Mouse (Mus musculus): ENCODE measurements around the gene Gm29797.
A peak's percentile ranks its signal among the peaks of the same experiment; 100 is the strongest.

Gm29797 gene

DNA sequence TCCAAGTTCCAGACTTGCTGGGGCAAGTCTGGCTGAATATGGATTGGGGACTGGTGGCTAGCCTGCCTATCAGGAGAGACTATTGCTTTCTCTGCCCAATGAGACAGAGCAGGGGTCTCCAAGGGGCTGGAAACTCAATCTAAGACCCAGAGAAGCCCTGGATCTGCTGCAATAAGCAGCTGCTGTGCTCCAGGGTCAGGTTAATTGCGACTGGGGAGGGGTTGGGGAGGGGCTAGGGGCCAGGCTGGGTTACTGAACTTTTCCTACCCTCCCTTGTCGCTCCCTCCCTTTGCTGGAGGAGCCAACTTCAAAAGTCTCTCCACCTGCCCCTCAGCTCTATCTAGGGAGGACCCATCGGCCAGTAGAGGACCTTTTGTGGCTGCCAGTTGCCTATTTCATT, at the start of gene Gm29797:
Gene Gm29797 (plus strand): TSS at position 301 of the 400 bp plus-strand sequence.
- DNase-seq = no peak

DNA sequence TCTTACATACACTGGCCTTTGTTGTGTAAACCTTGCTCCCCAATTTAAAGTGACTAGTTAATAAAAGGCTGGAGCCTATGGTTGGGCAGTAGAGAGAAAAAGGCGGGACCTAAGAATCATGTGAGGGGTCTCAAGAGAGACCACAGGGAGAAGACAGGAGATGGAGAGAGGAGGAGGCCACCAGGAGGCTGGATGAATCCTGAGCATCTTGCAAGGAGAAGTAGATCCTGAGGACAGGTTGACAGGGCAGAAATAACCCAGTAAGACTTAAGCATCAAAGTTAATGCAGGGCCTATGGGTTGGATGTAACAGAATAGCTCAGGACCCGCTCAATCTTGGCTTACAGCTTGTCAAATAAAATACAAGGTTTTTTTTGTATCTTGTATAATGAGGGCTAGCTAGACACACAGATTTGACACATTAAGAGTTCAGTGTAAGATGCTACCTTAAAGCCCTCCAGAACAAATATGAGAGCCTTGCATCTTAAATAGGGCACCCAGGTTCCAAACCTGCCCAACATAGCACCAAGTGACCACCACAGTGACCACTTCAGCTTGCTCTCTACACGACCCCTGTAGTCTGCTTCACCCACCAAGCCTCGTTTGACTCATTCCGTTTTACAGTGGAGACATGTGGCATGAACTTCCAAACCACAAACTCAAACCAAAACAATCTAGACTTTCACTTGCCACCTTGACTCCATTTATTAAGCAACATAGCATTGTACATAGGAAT, 37.9 kb upstream of the Gm29797 start:
- no peak for DNase-seq

DNA sequence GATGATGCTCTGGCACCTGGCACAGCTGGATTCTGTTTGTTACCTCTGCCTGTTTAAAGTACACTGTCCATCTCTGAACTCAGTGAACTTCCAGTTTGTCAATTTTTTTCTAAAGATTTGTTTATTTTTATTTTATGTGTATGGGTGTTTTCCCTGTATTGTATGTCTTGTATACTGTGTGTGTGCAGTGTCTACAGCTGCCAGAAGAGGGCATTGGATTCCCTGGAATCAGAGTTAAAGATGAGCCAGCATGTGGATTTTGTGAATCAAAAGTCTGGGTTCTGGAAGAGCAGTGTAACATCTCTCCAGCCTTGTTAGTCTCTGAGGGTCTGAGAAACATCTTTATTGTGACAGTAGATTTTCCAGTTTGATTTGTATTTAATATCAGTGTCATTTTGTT, 33.4 kb upstream of the Gm29797 start:
- peak; percentile 14 for DNase-seq

DNA sequence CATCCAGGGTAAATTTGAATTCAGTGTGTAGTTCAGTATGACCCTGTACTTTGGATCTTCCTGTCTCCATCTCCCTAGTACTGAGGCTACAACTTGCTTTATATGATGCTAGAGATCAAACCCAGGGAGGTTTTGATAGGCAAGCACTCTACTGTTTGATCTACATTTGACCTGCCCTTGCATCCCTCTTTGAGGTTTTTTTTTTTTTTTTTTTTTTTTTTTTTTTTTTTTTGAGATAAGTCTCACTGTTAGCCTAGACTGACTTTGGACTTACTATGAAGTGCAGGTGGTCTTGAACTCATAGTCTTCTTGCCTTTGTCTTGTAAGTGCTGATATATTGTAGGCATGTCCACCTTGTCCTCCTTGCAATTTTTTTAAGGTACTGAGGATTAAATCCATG, 28.4 kb upstream of the Gm29797 start:
- DNase-seq = no peak

DNA sequence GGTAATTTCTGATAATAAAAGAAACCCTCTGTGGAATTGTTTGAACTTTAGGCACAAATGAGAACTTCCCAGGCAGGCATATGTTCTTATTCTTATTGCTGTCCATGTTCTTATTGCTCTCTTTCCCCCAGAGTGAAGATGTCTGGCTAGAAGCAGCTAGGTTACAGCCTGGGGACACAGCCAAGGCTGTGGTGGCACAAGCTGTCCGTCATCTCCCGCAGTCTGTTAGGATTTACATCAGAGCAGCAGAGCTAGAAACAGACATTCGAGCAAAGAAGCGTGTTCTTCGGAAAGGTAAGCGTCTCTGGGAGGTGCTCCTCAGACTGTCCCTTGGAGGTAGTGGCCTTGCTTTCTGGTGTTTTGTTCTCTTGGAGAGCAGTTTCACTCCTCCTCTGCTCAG, 24.2 kb upstream of the Gm29797 start:
- no peak for DNase-seq

DNA sequence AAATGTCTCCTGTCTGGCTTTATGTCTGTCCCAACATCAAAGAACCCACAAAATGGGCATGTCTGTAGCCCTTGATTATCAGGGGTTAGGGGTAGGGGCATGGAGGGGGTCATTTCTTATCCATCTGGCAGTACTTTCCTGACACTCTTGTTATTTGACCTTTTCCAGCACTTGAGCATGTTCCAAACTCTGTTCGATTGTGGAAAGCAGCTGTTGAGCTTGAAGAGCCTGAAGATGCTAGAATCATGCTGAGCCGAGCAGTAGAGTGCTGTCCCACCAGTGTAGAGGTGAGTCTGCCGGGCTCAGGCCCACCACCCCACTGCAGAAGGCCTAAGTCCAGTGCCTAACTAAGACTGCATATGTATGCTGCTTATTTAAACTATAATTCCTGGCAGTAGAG, 21.0 kb upstream of the Gm29797 start:
- DNase-seq = no peak

DNA sequence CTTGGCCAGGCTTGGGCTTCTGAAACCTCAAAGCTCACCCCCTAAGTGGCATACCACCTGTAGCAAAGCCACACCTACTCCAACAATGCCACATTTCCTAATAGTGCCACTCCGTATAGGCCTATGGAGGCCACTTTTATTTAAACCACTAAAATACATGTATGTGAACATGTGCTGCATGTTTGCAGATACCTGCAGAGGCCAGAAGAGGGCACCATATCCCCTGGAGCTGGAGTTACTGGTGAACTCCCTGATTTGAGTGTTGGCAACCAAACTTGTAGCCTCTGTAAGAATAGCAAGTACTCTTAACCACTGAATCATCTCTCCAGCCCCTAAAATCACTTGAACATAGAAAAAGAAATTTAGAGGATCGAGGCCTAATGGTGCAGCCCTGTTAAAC, 12.5 kb upstream of the Gm29797 start:
- DNase-seq = peak; percentile 59

DNA sequence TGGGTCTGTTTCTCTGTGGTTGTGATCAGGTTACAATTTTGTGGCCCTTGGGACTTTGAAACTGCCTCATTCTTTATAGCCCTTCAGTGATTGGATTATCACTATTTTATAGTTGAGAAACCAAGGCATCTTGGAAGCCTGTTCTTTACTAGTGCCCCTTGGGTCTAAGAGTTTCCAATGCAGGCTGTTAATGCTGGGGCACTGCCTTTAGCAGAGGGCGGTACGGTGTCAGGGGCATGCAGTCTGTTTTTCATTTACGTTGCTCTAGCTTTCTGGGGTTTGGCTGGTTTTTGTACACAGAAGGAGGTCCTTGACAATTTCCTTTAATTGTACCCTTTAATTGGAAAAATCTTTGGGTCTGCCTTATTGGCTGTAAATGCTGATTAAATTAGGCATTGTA, 11.2 kb upstream of the Gm29797 start:
- no peak for DNase-seq

DNA sequence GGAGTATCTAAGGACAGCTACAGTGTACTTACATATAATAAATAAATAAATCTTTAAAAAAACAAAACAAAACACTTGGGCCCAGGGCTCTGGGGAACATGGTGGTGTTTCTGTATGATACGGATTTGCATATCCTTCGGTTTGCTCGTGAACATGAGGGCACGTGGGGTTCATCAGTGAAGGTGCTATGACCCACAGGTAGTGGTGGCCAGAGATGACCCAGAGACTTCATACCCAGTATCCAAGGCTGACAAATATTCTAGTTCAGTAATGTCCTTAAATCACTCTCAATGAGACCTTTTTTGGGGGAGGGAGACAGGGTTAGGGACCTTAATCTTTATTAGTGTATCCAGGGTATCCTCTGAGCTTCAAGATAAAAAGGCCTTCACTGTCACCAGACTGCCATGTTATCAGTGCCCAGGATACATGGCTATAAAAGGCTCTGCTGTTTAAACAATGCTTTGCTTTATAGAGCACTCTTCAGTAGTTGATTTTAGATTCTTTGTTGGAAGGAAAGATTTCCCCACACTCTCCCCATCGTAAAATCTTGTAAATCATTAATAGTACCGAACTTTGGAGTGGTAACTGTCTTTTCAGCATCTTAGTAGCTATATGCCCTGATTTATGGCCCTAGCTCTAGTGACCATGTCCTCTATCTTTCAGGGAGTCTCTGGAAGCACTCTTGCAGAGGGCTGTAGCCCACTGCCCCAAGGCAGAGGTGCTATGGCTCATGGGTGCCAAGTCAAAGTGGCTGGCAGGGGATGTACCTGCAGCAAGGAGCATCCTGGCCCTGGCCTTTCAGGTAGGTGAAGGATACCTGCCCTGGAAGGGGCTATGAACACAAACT, 10.0 kb upstream of the Gm29797 start:
- DNase-seq = no peak

DNA sequence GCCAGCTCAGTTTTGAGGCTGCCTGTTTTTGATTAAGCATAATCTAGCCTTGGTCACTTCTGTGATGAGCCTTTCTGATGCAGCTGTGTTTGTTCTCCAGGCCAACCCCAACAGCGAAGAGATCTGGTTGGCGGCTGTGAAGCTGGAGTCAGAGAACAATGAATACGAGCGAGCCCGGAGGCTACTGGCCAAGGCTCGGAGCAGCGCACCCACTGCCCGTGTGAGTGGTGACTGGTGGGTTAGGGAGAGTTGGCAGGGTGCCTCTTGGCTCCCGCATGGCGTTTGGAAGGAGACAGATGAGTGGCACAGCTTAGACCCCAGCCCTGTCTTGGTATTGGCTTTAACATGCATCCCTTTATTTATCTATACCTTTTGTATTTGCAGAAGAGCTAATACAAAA, 7.9 kb upstream of the Gm29797 start:
- no peak for DNase-seq

DNA sequence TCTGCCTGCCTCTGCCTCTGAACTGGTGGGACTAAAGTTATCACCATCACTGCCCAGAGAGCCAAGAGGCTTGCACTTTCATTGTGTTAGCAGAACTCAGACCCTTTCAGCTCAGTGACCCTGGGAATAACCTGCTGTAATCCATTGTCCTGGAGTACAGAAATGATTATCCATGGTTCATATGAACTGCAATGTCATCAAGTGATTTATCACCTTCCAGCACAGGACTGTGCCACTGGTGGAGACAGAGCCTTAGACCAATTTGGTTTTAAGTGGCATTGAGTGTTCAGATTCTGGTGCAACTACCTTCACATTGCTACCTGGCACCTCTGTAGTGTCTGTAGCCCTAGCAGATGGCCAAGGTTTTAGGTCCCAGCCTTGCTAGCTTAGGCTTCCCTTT, 3.8 kb upstream of the Gm29797 start:
- DNase-seq = no peak

DNA sequence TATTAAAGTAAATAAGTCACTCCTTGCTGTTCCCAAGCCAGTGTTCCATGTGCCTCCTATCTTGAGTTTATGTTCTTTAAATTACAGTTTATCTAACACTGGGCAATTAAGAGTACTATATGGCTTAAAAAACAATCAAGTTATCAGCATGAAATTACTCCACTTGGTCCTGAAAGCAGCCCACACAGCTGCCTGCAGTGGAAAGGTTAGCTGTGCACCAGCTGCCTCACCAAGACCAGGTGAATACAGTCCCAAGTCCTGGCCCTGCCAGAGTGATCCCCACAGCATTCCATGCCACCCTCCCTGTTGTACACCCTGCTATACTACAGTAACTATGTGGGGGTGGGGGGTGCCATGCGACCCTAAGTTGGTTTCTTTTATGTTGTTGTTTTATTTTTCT, 3.3 kb upstream of the Gm29797 start:
- DNase-seq = no peak

DNA sequence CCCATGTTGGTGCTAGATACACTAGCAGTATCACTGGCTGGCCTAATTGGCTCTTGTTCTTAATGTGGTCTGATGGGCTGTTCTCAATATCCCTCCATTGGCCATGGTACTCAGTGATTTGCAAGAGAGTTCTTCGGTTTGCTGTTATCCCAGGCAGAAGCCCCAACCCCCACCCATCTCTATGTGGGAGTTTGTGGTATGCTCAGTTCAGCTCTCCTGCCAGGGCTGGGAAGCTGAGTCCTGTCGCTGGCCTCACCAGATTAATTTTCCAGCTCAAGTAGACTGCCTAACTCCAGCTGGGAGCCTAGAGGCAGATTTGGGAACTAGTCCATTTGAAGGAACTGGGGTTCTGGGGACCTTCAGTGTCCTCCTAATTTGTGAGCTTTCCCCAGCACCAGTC, 607 bp downstream of the Gm29797 start:
- no peak for DNase-seq

DNA sequence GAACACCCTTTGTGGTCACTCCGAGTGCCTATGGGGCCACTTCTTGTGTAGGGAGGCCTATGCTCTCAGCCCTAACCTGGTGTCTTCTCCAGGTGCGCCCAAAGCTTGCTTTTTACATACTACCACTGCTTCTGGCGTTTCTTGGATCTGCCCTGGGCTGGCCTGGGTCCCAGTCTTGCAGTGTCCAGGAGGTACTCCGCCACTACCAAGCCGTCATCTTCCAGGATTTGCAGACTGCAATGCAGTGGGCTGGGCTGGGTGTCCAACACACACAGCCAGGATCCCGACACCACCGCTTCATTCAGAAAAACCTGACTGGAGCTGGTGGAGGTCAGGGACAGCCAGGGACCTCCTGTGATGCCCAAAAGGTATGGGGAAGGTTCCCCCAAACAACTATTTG, 1.7 kb downstream of the Gm29797 start:
- DNase-seq = no peak

DNA sequence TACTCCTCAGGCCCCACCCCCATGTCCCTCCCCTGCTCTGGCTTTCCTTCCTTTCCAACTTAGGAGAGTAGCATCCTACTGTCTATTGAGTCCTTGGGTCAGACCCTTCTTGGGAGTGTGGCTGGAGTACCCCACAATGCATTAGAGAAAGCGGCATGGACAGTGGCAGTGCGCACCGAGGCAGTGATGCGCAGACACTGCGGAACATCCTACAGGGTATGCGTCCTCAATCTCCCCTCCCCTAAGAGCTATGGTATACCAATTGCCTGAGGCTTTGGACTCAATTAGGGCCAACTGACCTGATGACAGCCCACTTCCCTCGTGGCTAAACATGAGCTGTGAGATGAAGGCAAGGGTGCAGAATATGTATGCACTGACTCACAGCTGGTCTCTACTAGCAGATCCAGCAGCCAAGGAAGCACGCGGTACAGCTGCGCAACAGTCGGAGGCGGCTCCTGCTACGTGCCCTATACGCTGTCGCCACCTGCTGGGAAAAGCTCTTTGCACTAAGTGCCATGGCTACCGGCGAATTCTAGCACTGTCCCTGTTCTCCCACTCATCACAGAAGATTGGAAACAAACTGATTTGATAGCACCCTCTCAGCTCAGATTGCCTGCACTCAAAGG, 2.2 kb downstream of the Gm29797 start:
- peak; percentile 61 for DNase-seq

DNA sequence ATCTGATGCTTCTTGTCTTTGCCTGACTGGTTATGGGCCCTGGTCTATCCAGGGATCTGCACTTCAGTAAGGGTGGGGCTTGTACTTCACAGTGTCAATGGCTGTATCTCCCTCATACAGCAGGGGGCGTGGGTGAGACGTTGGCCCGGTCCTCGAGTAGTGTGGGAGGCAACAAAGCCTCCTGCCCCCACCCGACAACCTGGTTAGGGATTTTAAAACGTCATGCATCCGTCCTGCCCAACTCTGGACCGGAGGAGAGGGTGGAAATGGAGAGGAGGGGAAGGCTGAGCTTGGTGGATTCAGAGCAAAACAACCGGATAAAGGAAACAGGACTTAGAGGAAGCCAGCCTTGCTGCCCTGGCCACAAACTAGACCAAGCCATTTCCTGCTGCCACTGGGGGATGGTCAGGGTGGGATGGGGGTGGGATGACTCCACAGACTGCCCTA, 2.8 kb downstream of the Gm29797 start:
- peak; percentile 79 for DNase-seq

DNA sequence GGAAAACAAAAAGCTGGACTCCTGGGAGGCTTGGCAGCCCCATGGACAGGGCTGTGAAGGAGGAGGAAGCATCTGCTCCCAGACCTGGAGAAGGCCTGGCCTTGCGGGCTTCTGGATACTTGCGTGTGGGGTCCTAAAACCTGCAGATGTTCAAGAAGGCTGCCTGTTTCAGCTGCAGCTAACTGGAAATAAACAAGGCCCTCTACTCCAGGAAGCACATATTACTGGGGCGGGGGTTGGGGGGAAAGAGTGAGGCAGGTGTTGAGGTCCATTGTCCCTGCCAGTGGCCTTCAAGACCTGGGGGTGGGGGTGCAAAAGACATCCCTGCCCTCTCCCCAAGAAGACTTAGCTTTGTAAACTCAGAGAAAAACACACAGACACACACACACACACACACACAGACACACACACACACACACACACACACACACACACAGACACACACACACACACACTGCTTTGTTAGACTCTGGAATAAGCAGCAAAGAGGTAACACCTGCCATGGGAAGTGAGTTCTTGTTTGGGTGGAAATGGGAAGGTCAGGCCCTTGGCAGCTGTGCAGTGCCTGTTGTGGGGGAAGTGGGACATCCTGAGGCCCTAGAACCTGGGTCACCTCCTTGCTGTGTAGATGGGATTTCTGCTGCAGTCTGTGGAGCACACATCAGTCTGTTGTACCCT, 5.9 kb downstream of the Gm29797 start:
- no peak for DNase-seq

DNA sequence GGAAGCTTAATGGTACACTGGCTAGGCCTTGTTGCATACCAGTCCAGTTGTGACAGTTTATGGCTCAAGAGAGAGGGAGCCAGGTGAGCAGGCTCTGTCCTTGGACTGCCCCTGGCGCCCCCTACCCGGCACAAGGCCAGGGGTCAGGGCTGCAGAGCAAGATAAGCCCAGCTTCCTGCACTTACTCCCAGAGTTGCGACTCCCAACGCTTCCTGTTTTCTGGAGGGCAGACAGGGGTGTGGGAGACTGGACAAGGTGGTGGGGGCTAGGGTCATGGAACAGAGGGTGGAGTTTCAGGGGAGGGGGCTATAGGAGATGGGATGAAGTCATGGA, 6.4 kb downstream of the Gm29797 start:
- no peak for DNase-seq

DNA sequence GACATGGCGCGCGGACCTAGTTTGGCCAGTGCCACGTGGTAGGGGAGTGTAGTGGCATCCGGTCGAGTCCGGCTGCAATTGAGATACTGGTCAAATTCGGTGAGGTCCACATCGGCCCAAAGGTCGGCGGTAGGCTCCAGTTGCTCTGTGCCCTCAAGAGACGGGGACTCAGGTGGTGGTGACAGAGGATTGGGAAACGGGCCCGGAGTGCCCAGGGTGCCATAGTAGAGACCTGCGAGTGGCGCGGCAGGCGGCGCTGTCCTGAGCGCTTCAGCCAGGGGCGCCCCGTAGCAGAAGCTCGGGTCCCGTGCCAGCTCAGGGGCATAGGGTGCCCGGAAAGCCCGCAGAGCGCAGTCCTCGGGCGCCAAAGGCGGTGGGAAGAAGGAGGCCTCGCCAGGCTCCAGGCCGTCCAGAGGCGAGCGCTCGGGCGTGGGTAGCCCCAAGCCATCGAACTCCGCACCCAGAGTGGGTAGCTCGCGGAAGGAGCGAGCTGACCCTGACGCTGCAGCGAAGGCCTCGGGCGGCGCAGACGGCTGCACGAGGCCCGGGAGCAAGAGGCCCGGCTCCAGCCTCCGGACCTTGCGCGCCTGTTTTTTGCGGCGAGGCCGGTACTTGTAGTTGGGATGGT, 13.6 kb downstream of the Gm29797 start:
- DNase-seq = no peak

DNA sequence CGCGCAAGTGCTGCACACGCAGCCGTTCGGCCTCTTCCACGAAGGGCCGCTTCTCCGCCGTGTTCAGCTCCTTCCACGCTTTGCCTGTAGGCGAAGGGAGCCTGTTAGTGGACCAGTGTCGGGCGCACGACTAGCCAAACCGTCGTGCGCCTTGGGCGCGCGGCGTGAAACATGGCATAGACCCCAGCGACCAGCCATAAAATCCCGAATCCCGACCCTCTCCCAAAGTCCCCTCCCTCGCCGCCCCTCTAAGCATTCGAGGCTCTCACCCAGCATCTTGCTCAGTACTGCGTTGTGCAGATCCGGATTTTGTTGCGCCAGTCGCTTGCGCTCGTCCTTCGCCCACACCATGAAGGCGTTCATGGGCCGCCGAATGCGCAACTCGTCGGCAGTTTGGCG, 14.1 kb downstream of the Gm29797 start:
- DNase-seq = no peak

DNA sequence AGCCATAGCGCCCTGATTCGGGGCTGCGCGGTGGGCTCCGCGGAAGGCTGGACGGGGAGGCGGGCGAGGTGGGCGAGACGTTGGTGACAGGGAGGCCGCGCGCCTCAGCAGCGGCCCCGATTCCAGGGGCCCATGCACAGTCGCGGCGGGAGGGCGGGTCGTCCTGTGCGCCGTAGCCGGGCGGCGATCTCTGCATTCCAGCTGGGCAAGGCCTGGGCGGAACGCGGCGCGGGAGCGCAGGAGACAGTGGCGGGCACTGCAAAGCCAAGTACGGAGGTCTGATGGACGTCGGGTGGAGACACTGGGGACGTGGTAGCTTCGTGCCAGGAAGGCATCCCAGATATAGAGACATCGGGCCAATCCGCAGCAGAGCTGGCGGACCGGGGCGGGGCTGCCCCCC, 14.5 kb downstream of the Gm29797 start, which contains the start of gene Sox18:
Gene Sox18 (minus strand): TSS at position 315 of the 400 bp plus-strand sequence.
- no peak for DNase-seq

DNA sequence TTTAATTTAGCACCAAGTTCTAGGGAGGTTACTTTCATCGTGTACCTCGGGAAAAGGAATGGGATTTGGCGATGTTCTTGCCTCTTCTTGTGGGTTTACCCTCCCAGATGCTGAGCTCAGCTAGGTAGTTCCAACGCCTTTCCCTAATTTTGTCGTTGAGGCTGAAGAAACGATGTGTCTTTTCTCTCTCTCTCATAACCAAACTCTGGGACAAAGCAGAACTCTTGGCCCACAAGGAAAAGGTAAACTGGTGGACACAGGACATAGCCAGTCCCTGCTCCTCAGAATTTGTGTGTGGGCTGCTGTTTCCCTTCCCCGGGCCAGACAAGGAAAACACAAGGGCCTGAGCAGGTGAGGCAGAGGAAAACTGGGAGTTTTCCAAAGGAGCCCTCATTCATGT, 15.2 kb downstream of the Gm29797 start:
- no peak for DNase-seq

DNA sequence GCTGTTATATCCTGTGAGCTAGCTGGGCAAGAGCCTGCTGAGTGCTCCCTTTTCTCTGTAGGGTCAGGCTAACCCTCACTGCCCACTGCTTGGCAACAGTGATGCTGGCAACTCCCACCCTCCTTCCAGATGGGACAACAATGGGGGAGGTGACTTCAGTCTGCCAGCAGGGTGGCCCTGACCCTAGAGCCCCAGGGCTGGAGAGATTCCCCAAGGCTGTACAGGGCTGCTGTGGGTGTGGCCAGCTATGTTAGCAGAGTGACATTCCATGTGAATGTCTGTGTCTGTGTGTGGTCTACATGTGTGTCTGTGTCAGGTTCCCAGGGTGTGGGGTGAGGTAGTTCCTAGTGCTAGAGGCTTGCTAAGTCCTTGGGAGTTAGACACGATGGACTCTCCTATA, 16.7 kb downstream of the Gm29797 start:
- no peak for DNase-seq

Measured in thymus, postnatal 25 days (tissue).